Mouse (Mus musculus): ENCODE results near the gene Ugt1a8.

DNA sequence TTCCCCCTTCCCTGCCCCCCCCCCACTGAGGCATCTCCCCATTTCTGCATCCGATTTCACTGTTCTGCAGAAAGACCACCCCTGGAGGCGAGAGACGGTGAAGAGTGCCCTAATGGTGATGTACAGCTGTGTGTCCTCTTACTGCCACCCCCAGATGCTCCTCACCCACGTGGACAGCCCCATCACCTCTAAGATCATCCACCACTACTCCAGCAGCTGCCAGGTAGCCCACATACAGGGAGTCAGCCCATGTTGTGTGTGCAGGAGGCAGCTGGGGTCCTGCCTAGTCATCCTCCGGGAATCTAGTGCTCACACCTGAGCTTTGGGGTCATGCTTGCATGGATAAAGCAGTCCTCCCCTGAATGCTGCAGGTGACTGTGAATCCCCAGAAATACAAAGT is 156.2 kb downstream of the Ugt1a8 start:
- TF ChIP-seq CTCF (conservative IDR thresholded peaks at IDR 0.05; ENCODE audit: insufficient read depth, insufficient read length, low read depth, low read length) (no peak), POLR2A (IDR thresholded peaks at IDR 0.05; ENCODE audit: low read depth, low read length) (no peak)
